Comparison of ENCODE assay signal across 13 mouse cellular contexts in genomic region chr2:115853221-115853620, GRCm38 (mm10).
A peak's percentile ranks its signal among the peaks of the same experiment; 100 is the strongest.
DNase-seq lines count a peak whose midpoint lies in the region; ATAC-seq lines count a peak whose summit lies in the region.
"Had no signal": no experiment of that assay in that cellular context is flagged by ENCODE, and none has a peak within 500 bp of the region (broad histone marks: within the 10 kb centered on the region; RNA-seq: fewer than 3 reads in every experiment).

No protein-coding gene starts in this region.

- H3K36me3 ChIP-seq in kidney, embryonic 15.5 days, result no peaks in the 10 kb centered on the region
- no peaks in the 10 kb centered on the region for H3K36me3 ChIP-seq in forebrain, embryonic 13.5 days (ENCODE audit: poor library complexity, severe bottlenecking)
- no peaks in the 10 kb centered on the region for H3K36me3 ChIP-seq in hindbrain, embryonic 16.5 days (ENCODE audit: control insufficient read depth, insufficient read depth, low read length)
- no peaks in the 10 kb centered on the region for H3K36me3 ChIP-seq in neural tube, embryonic 15.5 days
- H3K36me3 ChIP-seq: embryonic facial prominence, embryonic 15.5 days; limb, embryonic 12.5 days had no signal

- no peak for DNase-seq in kidney, adult 8-10 months
- no peak for DNase-seq in cerebellum, adult 8-10 months
- no peak for DNase-seq in left cerebral cortex, postnatal 10 days (ENCODE audit: extremely low spot score in 1 of 2, low spot score in 2 of 2)
- DNase-seq in cerebellum, adult 9-10 months, result no peak
- DNase-seq: cerebellum, adult 18-20 months; right cerebral cortex, adult 18-20 months had no signal

- peak overlapping the region; percentile 82 for H3K27ac ChIP-seq in kidney, embryonic 15.5 days
- peak overlapping the region; percentile 75 for H3K27ac ChIP-seq in forebrain, embryonic 13.5 days
- 0 out of 2 replicates have a peak overlapping the region, but pooled peaks have one; percentile 10 for H3K27ac ChIP-seq in hindbrain, embryonic 16.5 days (ENCODE audit: low read depth, low read length)
- H3K27ac ChIP-seq in neural tube, embryonic 15.5 days (replicated peaks), result no peak overlapping the region
- H3K27ac ChIP-seq: embryonic facial prominence, embryonic 15.5 days; limb, embryonic 12.5 days had no signal

- no peaks in the 10 kb centered on the region for H3K9me3 ChIP-seq in kidney, embryonic 15.5 days (replicated peaks)
- no peaks in the 10 kb centered on the region for H3K9me3 ChIP-seq in forebrain, embryonic 13.5 days (replicated peaks)
- no peaks in the 10 kb centered on the region for H3K9me3 ChIP-seq in hindbrain, embryonic 16.5 days (ENCODE audit: control insufficient read depth, low read length)
- H3K9me3 ChIP-seq in neural tube, embryonic 15.5 days (replicated peaks), result no peaks in the 10 kb centered on the region
- H3K9me3 ChIP-seq: embryonic facial prominence, embryonic 15.5 days; limb, embryonic 12.5 days had no signal

- H3K4me1 ChIP-seq in kidney, embryonic 15.5 days, result peaks cover 60% of the 10 kb centered on the region
- peaks cover 53% of the 10 kb centered on the region for H3K4me1 ChIP-seq in forebrain, embryonic 13.5 days
- peaks cover 14% of the 10 kb centered on the region for H3K4me1 ChIP-seq in hindbrain, embryonic 16.5 days (ENCODE audit: control insufficient read depth, insufficient read depth, low read depth, low read length)
- H3K4me1 ChIP-seq in neural tube, embryonic 15.5 days, result peaks cover 34% of the 10 kb centered on the region

- H3K4me2 ChIP-seq in kidney, embryonic 15.5 days, result peak overlapping the region; percentile 69
- peak overlapping the region; percentile 71 for H3K4me2 ChIP-seq in forebrain, embryonic 13.5 days
- H3K4me2 ChIP-seq in hindbrain, embryonic 16.5 days (ENCODE audit: low read length), result peak overlapping the region; percentile 64
- H3K4me2 ChIP-seq in neural tube, embryonic 15.5 days, result peak overlapping the region; percentile 65; the same call in 1 of the 2 replicates

- no peak overlapping the region for H3K9ac ChIP-seq in kidney, embryonic 15.5 days
- H3K9ac ChIP-seq in forebrain, embryonic 13.5 days, result peak overlapping the region; percentile 70
- no peak overlapping the region for H3K9ac ChIP-seq in hindbrain, embryonic 16.5 days (ENCODE audit: low read depth, low read length)
- H3K9ac ChIP-seq in neural tube, embryonic 15.5 days (replicated peaks), result no peak overlapping the region
- H3K9ac ChIP-seq: embryonic facial prominence, embryonic 15.5 days; limb, embryonic 12.5 days; lung, embryonic 14.5 days had no signal

- ATAC-seq in kidney, embryonic 15.5 days (replicated peaks; ENCODE audit: low FRiP score), result no peak
- ATAC-seq in forebrain, embryonic 13.5 days, result no peak
- no peak for ATAC-seq in hindbrain, embryonic 16.5 days
- ATAC-seq in neural tube, embryonic 15.5 days (ENCODE audit: low FRiP score), result no peak

- WGBS in kidney, embryonic 15.5 days, result 34% methylated on average over 4 of the region's 4 CpGs
- WGBS in forebrain, embryonic 13.5 days, result 9% methylated on average over 4 of the region's 4 CpGs
- WGBS in hindbrain, embryonic 16.5 days, result 18% methylated on average over 4 of the region's 4 CpGs
- WGBS in neural tube, embryonic 15.5 days, result 21% methylated on average over 4 of the region's 4 CpGs

- peaks cover 13% of the 10 kb centered on the region for H3K27me3 ChIP-seq in kidney, embryonic 15.5 days
- H3K27me3 ChIP-seq in forebrain, embryonic 13.5 days, result peaks cover 36% of the 10 kb centered on the region
- H3K27me3 ChIP-seq in hindbrain, embryonic 16.5 days (replicated peaks; ENCODE audit: control insufficient read depth, insufficient read depth, low read length), result peaks cover 6% of the 10 kb centered on the region
- peaks cover 36% of the 10 kb centered on the region for H3K27me3 ChIP-seq in neural tube, embryonic 15.5 days (replicated peaks)

- no peak overlapping the region for H3K4me3 ChIP-seq in kidney, embryonic 15.5 days (replicated peaks)
- H3K4me3 ChIP-seq in forebrain, embryonic 13.5 days, result peak overlapping the region; percentile 33; the same call in 1 of the 2 replicates
- H3K4me3 ChIP-seq in hindbrain, embryonic 16.5 days (ENCODE audit: low read length), result no peak overlapping the region
- H3K4me3 ChIP-seq in neural tube, embryonic 15.5 days (replicated peaks), result no peak overlapping the region

- intact Hi-C loops in left cerebral cortex, postnatal 10 days (cut with DNase I), result loop anchor here (5.0 to 10.0 kb wide), 2 partner anchors 588 to 1001 kb away; no protein-coding TSS in a partner anchor
